Mouse (Mus musculus): Measurements from ENCODE around the gene Hook2.

Gene Hook2

GRCm38 (mm10) chr8:84990349-84990748 is at the start of gene Hook2:
Gene Hook2, plus strand, starts transcription at chr8:84990603.
- in situ Hi-C loops (cut with MboI; ENCODE audit: low sequenced_read_pairs) = no loop called here

- in situ Hi-C loops (cut with MboI; ENCODE audit: low sequenced_read_pairs) = no loop called here
These were observed 46.7 kb upstream of the Hook2 start for GRCm38 (mm10) chr8:84943699-84944098.

- in situ Hi-C loops (cut with MboI; ENCODE audit: low sequenced_read_pairs) = no loop called here
These were observed 45.8 kb upstream of the Hook2 start for GRCm38 (mm10) chr8:84944478-84945160.

- in situ Hi-C loops (cut with MboI; ENCODE audit: low sequenced_read_pairs) = no loop called here
These were observed 45.2 kb upstream of the Hook2 start for GRCm38 (mm10) chr8:84945235-84945632.

GRCm38 (mm10) chr8:84945633-84946527 is 44.5 kb upstream of the Hook2 start:
- in situ Hi-C loops (cut with MboI; ENCODE audit: low sequenced_read_pairs) = no loop called here

- in situ Hi-C loops (cut with MboI; ENCODE audit: low sequenced_read_pairs) = no loop called here
These were observed 43.7 kb upstream of the Hook2 start, which contains the start of gene Rtbdn for GRCm38 (mm10) chr8:84946528-84947240. Gene Rtbdn, plus strand, starts transcription at chr8:84946991.

GRCm38 (mm10) chr8:84947241-84947545 is 43.2 kb upstream of the Hook2 start:
- in situ Hi-C loops (cut with MboI; ENCODE audit: low sequenced_read_pairs) = no loop called here

- in situ Hi-C loops (cut with MboI; ENCODE audit: low sequenced_read_pairs) = no loop called here
These were observed 40.6 kb upstream of the Hook2 start for GRCm38 (mm10) chr8:84949753-84950152.

GRCm38 (mm10) chr8:84952612-84953255 is 37.7 kb upstream of the Hook2 start:
- in situ Hi-C loops (cut with MboI; ENCODE audit: low sequenced_read_pairs) = no loop called here

GRCm38 (mm10) chr8:84956768-84957167 is 33.6 kb upstream of the Hook2 start:
- in situ Hi-C loops (cut with MboI; ENCODE audit: low sequenced_read_pairs) = no loop called here

GRCm38 (mm10) chr8:84959811-84960210 is 30.6 kb upstream of the Hook2 start:
- in situ Hi-C loops (cut with MboI; ENCODE audit: low sequenced_read_pairs) = no loop called here

GRCm38 (mm10) chr8:84963952-84964351 is 26.5 kb upstream of the Hook2 start:
- in situ Hi-C loops (cut with MboI; ENCODE audit: low sequenced_read_pairs) = no loop called here

- in situ Hi-C loops (cut with MboI; ENCODE audit: low sequenced_read_pairs) = no loop called here
These were observed 24.6 kb upstream of the Hook2 start for GRCm38 (mm10) chr8:84965731-84966291.

- in situ Hi-C loops (cut with MboI; ENCODE audit: low sequenced_read_pairs) = no loop called here
These were observed 23.8 kb upstream of the Hook2 start for GRCm38 (mm10) chr8:84966603-84967002.

- in situ Hi-C loops (cut with MboI; ENCODE audit: low sequenced_read_pairs) = no loop called here
These were observed 22.7 kb upstream of the Hook2 start for GRCm38 (mm10) chr8:84967532-84968304.

- in situ Hi-C loops (cut with MboI; ENCODE audit: low sequenced_read_pairs) = no loop called here
These were observed 21.8 kb upstream of the Hook2 start for GRCm38 (mm10) chr8:84968650-84969049.

- in situ Hi-C loops (cut with MboI; ENCODE audit: low sequenced_read_pairs) = no loop called here
These were observed 20.9 kb upstream of the Hook2 start, which contains the start of the genes Gm49661, Prdx2 and Rnaseh2a for GRCm38 (mm10) chr8:84969241-84970134. Gene Gm49661, minus strand, starts transcription at chr8:84969433. Gene Prdx2, plus strand, starts transcription at chr8:84969587. Gene Rnaseh2a, minus strand, starts transcription at chr8:84969767.

GRCm38 (mm10) chr8:84970135-84970790 is 20.1 kb upstream of the Hook2 start:
- in situ Hi-C loops (cut with MboI; ENCODE audit: low sequenced_read_pairs) = no loop called here
